Mouse (Mus musculus) duodenum, adult 2 months (tissue): ENCODE data around the gene Cyb5r1. TPM values are rescaled to one million over a fixed set of nuclear protein-coding genes. Genes with fewer than 3 reads are reported as not detected.

Experiments
- polyA plus RNA-seq: library from polyadenylated mRNA; depleted of rRNA; stranded (reverse); fragments of >200 nt; gene quantifications from 2 replicates; pipeline ENCODE4 v1.2.3, GENCODE M21; 2012; ENCODE audit warnings: low replicate concordance; rRNA removed

Cyb5r1 gene
- 17.3 and 43.0 TPM in 2 replicates for polyA plus RNA-seq

GRCm38 (mm10) chr1:134405509-134406413 lies at the start of gene Cyb5r1:
Gene Cyb5r1 (plus strand): TSS chr1:134405559.

GRCm38 (mm10) chr1:134361857-134362212 lies 43.5 kb upstream of the Cyb5r1 start, which contains the start of gene Tmem183a:
Gene Tmem183a (minus strand): TSS chr1:134361979.

GRCm38 (mm10) chr1:134385666-134386065 lies 19.7 kb upstream of the Cyb5r1 start, which contains the start of gene 4933406M09Rik:
Gene 4933406M09Rik (plus strand): TSS chr1:134385940.

GRCm38 (mm10) chr1:134415168-134415831 lies 9.9 kb downstream of the Cyb5r1 start, which contains the start of gene Adipor1:
Gene Adipor1 (plus strand): TSS chr1:134415378.

GRCm38 (mm10) chr1:134454904-134455824 lies 49.8 kb downstream of the Cyb5r1 start, which contains the start of gene Klhl12:
Gene Klhl12 (plus strand): TSS chr1:134455531.

Other genes with a start within 250 kb of the Cyb5r1 start
- gene Chil1, start 223.4 kb upstream of the Cyb5r1 start, polyA plus RNA-seq: 0.18 and 0.32 TPM in 2 replicates
- gene Mybph, start 212.1 kb upstream of the Cyb5r1 start, polyA plus RNA-seq: 0.06 TPM in 1 of 2 replicates, not detected in the other
- gene Adora1, start 170.1 kb upstream of the Cyb5r1 start, polyA plus RNA-seq: 0.95 and 1.8 TPM in 2 replicates
- gene Myog, start 115.6 kb upstream of the Cyb5r1 start, polyA plus RNA-seq: not detected in 2 replicates
- 7.8 and 11.5 TPM in 2 replicates for gene Ppfia4, start 72.6 kb upstream of the Cyb5r1 start, polyA plus RNA-seq
- 83.7 and 107 TPM in 2 replicates for gene Tmem183a, start 43.6 kb upstream of the Cyb5r1 start, polyA plus RNA-seq
- gene 4933406M09Rik, start 19.6 kb upstream of the Cyb5r1 start, polyA plus RNA-seq: not detected in 2 replicates
- 118 and 137 TPM in 2 replicates for gene Adipor1, start 9.8 kb downstream of the Cyb5r1 start, polyA plus RNA-seq
- 1.9 and 2.1 TPM in 2 replicates for gene Klhl12, start 50.0 kb downstream of the Cyb5r1 start, polyA plus RNA-seq
- gene Rabif, start 89.1 kb downstream of the Cyb5r1 start, polyA plus RNA-seq: 5.8 and 9.4 TPM in 2 replicates
- not detected in 2 replicates for gene Mgat4e, start 144.1 kb downstream of the Cyb5r1 start, polyA plus RNA-seq
- 10.1 TPM in 2 replicates for gene Kdm5b, start 154.6 kb downstream of the Cyb5r1 start, polyA plus RNA-seq
- 0.02 and 0.23 TPM in 2 replicates for gene Syt2, start 241.1 kb downstream of the Cyb5r1 start, polyA plus RNA-seq